Mouse (Mus musculus) adrenal gland, postnatal 10 days (tissue): ENCODE data around the gene Tfap2c. TPM values are rescaled to one million over a fixed set of nuclear protein-coding genes. Genes with fewer than 3 reads are reported as not detected.
A peak's percentile ranks its signal among the peaks of the same experiment; 100 is the strongest.

Source experiments
- DNase-seq: peaks from one replicate; pipeline ENCODE4 v3.0.0; 2021; ENCODE audit warnings: mixed read lengths
- total RNA-seq, 2 experiments: library from RNA; stranded (reverse); gene quantifications; 2 replicates each; pipeline ENCODE4 v1.2.3; 2021

Tfap2c gene
- total RNA-seq, 2 experiments from 2014 or later = not detected

DNA sequence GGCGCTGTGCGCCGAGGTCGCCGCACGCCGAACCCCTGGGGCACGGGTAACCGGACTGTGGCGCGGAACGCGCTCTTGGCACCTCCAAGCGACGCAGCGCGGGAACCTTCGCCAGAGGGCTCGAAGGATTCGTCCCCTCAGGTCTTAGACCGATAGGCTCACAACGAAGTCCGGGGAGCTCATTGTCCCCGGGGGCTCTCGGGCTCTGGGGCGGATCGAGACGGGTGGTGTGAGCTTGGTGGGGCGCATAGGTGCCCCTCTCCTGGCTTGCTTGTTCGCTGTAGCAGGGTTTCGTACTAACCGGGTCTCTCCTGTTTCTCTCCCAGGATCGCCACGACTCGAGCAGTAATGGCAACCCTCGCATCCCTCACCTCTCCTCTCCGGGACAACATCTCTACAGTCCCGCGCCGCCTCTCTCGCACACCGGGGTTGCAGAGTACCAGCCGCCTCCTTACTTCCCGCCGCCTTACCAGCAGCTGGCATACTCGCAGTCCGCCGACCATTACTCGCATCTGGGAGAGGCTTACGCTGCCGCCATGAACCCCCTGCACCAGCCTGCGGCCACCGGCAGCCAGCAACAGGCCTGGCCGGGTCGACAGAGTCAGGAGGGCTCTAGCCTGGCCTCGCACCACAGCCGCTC is 1.8 kb downstream of the Tfap2c start:
- no peak for DNase-seq

GRCm38 (mm10) chr2:172551872-172552271 is 2.5 kb downstream of the Tfap2c start:
- no peak for DNase-seq

DNA sequence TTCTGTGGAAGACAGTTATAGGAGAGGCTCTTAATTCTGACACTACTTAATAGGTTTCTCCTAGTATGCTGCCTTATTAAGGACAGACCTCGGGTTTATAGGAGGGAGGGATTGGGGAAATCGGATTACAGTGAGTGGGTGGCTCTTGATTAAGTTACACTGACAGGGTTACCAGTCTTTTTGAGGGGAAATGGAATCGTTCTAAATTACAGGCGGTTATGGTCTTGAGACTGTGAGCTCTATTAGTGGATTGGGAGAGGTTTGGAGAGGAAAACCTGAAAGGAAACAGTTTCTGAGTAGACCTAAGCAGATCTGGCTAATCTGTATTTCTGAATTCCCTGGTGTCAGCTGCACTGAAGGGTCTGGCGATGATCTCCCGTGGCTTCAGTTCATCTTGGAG is 3.3 kb downstream of the Tfap2c start:
- no peak for DNase-seq

GRCm38 (mm10) chr2:172554211-172554610 is 4.8 kb downstream of the Tfap2c start:
- DNase-seq = no peak

DNA sequence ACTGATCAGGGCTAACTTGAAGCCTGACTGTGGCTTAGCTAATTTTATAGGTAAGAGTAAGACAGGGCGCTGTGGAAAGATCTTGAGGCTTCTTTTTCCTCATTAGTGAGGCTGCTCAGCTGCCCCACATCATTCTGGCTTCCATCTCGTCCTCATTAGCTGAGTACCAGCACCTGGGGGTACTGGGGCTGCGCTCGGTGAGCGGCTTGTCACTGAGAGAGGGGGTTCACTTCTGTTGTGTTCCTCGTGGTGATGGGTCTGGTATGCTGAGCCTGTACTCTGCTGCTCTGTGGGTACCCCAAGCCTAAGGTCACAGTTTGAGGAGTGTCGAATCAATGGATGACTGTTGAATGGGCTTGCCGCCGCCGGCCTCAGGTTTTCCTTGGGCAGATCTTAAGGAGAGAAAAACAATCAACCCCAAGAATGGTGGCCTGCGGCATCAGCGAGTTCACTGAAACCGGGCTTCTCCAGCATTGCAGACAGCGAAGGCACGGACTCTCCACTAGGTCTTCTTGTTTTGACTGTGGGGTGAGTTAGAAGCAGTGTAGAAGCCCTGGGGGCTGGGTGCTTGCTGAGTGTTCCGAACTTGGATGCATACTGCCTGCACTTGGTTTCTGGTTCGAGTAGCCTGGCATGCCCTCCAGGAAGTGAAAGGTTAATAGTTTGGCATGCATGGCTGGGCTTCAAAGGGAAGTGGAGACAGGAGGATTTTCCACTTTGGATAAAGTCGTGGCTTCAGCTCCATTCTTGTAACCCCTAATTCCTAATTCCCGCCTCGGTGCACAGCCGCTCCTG is 9.5 kb downstream of the Tfap2c start:
- no peak for DNase-seq

DNA sequence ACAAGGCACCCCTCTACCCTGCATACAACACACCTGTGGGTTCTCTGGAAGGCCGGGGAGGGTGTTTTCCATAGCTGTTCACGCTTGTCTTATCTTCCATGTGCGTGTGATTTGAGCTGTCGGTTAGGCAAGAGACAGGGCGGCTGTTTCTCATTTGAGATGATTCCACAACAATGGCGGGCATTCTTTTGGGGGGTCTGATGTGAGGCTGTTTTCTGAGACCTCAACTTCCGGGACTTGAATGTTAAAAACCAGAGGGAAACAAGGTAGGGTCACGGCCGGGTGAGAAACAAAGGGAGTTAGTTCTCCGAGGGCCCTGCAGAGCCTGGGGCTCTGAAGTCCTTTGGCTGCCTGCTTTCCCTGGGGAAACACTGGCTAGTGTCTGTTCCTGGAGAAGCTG is 11.6 kb downstream of the Tfap2c start:
- DNase-seq = no peak

DNA sequence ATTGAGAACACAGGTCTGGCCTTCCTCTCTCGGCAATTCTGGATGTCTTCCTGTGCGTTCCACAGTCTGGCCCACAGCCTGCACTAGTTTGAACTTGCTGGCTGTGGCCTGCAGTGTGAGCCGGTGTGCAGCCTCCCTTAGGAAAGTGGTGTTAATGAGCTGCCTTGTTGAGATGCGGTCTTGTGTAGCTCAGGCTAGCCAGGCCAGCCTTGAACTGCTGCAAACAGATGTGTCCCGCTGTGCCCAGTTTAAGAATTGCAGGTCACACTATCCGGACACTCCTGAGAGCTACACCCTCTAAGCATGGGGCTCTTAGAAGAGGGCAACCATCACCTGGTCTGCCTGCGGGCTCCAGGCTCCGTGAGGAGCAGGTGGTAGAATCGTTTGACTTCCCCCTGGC is 18.4 kb downstream of the Tfap2c start:
- no peak for DNase-seq

DNA sequence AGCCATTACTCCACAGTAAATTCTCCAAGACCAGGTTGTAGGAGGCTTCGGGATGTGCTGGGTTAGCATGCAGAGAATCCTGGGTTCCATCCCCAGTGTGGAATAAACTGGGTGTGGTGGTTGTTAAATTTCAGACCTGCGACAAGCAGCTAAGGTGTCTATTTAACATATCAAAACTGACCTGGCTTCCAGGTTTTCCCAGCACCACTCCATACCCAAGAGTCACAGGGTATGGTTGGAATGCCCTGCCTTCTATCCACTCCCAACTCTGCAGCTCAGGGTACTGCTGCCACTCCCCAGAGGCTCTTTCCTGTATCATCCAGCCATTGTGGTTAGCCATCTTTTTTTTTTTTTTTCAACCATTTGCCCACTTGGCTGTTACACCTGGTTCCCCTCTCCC is 19.1 kb downstream of the Tfap2c start:
- DNase-seq = no peak

- no peak for DNase-seq
Measured at GRCm38 (mm10) chr2:172577196-172577766, 27.9 kb downstream of the Tfap2c start.

DNA sequence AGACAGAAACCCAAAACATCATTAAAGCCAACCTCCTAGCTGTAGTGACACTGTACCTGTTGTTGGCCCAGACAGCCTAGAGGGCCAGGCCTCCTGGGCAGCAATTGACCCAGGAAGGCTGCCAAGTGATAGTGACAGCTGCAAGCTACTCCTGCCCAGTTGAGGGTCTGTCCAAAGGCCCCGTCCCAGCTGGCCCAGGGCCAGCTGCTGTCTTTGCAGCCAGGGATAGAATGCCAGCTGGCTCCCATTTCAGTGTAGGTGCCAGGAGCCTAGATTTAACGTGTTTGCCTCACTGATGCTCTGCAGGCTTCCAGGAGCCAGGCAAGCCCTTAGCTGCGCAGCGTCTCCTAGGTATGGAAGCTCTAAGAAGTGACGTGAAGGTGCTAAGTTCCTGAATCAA is 29.8 kb downstream of the Tfap2c start:
- DNase-seq = peak; percentile 77

- peak; percentile 57 for DNase-seq
Measured at GRCm38 (mm10) chr2:172580536-172581265, 31.3 kb downstream of the Tfap2c start.

DNA sequence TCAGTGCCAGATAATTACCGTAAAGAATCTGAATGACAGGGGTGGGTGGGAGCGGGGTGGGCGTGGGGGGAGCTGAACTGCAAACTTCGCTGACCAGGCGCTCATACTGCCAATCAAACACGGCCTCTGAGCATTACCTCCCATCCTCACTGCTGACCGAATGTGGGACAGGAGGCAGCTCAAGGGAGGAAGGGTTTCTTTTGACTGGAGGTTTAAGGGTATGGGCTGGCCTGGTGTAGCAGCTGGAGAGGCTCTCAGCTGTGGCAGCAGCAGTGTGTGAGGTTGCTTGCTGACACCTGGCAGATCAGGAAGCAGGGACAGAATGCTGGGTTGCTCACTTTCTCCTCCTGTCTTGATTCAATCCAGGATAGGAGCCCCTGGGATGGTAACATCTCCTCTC is 33.9 kb downstream of the Tfap2c start:
- no peak for DNase-seq

DNA sequence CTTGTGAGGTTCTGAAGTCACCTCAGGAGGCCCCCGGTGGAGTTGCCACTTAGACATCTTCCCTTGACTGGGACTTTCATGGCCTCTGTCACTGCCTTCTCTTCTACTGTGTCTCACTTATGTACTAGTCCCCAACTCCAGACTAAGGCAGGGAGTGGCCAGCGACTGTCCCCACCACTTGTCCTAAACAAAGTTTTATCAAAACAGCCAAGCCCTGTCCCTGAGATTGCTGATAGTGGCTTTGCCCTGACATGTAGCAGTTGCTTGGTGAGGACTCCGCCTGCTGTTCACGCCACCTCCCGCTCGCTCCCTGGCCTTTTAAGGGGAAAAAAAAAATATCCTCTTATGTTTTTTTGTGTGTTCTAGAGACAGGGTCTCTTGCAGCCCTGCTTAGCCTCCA is 35.9 kb downstream of the Tfap2c start:
- no peak for DNase-seq

- no peak for DNase-seq
Measured at GRCm38 (mm10) chr2:172589048-172589447, 39.7 kb downstream of the Tfap2c start.

- no peak for DNase-seq
Measured at GRCm38 (mm10) chr2:172590839-172591238, 41.4 kb downstream of the Tfap2c start.

GRCm38 (mm10) chr2:172594326-172594725 is 44.9 kb downstream of the Tfap2c start:
- no peak for DNase-seq

DNA sequence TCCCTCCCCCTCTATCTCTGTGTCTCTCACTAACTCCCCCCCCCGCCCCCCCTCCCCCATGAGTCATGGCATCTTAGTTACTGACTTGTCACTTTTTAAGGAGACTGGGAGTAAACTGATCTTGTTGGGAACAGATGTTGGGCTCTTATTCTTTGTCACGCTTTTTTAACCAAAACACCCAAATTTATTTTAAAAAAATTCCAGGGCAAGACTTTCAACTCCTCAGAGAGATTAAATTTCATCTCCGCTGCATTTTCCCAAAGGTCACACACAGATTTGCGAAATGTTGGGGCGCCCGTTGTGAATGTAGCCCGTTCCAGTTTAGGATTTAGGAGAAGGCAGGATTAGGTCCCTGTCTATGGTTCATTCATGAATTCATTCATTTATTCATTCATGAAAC is 47.7 kb downstream of the Tfap2c start:
- no peak for DNase-seq

DNA sequence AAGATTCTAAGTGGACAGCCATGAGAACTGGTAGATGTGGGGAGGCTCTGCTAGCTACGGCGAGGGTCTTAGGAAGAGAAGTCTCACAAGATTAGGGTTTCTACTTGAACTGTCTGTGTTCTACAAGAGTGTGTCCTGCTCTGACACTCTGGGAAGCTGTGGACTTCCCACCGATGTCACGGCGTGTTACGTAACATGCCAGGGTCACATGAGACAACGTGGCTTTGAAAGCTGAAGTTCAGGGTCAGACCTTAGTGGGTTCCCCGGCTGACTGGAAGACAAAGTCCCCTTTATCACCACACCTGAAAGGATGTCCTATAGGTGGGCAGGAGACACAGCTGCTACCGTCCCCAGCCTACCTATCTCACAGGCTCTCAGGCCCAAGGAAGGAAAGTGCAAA is 48.5 kb downstream of the Tfap2c start:
- DNase-seq = peak; percentile 12

DNA sequence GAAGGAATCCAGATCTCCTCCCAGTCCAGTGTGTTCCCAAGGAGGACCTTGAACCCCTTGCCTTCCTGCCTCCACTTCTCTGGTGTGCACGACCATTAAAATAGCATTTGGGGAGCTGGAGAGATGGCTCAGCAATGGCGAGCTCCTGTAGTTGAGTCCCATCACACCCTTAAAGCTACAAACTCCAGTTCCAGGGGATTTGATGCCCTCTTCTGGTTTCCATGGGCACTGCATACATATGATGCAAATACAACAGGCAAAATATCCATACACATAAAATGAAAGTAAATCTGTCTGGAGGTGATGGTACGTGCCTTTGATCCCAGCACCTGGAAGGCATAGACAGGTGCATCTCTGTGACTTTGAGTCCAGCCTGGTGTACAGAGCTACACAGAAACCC is 55.2 kb downstream of the Tfap2c start:
- DNase-seq = no peak

- DNase-seq = no peak
Measured at GRCm38 (mm10) chr2:172605642-172606041, 56.2 kb downstream of the Tfap2c start.

GRCm38 (mm10) chr2:172607710-172608109 is 58.3 kb downstream of the Tfap2c start:
- peak; percentile 61 for DNase-seq
